Mouse (Mus musculus) kidney, postnatal 10 days (tissue): ENCODE measurements around the gene Gm44790.
"Not testable (repeated sequence)": the region's sequence is repeated elsewhere in the genome, so short reads cannot be mapped to it uniquely, and the experiment has no call there.

Experiments used
- DNase-seq: peaks from one replicate; pipeline ENCODE4 v3.0.0; 2021; ENCODE audit warnings: mixed read lengths

Gene Gm44790

DNA sequence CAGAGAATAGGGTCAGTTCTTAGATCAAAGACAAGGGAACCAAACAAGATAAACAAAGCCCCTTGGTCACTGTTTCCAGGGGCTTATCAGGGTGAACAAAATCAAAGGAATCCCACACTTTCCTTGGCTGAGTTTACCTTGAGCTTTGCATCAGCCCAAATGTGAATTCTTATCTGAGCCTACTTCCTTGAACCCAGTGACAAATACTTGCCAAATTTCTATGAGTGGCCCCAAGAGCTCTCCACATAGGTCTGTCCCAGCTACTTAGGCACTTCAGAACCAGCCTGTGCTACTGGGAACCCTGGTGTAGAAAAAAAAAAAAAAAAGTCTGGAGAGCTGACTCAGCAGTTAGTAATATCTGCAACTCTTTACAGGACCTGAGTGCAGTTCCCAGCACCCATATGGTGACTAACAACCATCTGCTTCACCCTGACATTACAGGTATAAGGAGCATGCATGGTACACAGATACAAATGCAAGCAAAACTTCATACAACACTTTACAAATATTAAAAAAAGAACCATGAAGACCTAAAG is 48.3 kb downstream of the Gm44790 start:
- DNase-seq: no peak

- DNase-seq: peak; percentile 37
Observed at GRCm38 (mm10) chr6:86475462-86476167, 49.2 kb downstream of the Gm44790 start.

DNA sequence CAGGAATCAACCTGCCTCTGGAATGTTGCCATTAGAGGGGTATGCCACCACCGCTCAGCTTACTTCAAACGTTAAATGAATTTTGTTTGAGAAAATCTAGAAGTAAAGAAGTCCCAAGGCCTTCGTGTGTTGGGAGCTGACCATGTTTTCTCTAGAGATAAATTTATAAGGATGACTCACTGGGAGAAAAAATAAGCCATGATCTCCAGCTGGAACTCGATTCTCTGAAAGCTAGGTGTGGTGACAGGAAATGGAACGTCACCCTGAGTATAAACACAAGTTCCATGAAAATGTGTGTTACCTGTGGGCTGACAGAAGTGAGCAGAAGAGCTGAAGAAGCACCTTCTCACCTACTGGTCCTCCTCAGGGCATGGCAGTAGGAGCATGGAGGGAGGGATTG is 50.5 kb downstream of the Gm44790 start:
- DNase-seq: no peak

DNA sequence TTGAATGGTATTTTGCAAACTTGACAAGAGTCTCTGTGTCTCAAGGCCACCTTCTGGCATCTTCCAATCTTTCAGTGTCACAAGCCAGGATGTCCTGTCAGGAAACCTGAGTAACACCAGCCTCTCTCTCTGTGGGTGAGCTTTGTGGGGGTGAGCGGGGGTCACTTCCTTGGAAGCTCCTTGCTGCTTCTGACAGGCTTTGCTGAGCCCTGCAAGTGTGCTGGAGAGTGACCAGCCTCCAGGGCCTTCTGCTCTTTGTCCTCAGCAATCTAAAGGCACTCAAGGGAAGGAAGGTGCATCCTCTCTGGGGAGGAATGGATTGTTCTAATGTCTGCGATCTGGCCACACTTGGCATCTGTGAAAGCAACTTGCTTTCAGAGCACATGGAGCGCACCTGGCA is 52.9 kb downstream of the Gm44790 start:
- DNase-seq: peak; percentile 80

- DNase-seq: no peak
Observed at GRCm38 (mm10) chr6:86479816-86480188, 53.3 kb downstream of the Gm44790 start.

DNA sequence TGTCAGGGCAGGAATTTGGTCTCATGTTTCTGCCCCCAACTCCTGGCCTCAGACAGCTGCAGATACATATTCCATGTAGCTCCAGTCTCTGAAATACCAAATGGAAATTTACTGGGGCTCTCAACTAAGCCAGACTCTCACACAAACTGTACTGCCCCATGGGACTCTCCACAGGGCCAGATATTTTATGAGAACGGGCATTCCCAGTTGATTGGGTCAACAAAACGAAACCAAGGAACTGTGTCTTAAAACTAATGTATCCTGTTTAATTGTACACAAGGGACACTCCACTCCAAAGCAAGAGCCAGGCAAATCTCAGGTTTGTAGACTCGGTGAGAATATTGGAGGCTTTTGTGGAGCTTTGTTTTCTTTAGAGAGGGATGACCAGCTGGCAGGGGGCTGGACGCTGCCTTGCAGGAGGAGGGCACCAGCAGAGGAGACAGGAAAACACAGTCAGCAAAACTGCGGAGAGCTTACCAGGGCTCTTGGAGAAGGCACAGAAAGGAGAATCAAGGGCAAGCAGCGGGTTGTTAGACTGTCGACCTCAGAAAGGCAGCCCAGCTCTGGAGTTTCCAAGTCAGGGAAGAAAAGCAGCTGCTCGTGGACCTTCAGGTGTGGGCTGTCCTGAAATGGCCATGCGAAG is 53.9 kb downstream of the Gm44790 start:
- DNase-seq: peak; percentile 76

DNA sequence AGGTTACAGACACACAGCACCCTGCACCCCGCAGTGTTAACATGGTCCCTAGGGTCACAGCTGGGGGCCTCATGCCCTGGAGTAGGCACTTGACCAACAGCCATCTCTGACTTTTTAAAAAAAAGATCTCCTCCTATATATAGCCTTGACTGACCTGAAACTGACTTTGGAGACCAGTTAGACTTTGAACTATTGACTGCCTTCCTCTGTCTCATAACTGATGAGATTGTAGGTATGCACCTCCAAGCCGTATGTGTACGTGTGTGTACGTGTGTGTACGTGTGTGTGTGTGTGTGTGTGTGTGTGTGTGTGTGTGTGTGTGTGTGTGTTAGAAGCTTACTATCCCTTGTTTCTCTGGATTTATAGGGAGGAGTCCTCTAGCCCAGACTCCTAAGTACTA is 55.4 kb downstream of the Gm44790 start:
- DNase-seq: no peak

DNA sequence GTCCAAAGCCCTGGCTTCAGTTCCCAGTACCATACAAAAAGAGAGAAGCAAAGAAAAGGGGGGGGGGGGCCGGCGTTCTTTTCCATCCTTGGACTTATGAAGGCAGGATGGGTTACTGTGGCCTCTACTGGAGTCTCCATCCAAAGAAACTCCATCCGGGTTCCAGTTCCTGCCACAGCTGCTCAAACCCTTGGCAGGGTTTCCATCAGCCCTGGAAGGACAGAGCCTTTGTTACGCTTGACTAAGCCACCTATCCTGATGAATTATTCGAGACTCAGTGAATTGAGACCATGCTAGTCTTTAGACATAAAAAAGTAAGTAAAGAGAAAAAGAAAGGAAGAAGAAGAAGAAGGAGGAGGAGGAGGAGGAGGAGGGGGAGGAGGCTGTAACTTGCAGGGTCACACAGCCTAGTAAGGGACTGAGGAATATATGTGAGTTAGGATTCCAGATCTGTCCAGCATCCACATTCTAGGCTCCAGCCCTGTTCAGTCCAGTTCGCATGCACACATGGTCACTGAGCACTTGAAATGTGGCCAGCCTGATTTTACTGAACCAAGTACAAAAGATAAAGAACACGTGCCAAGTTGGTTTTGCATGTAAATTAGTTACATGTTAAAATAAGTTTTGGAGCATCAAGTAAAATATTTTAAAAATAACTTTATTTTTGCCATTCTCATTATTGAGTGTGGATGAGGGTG is 59.6 kb downstream of the Gm44790 start:
- peak; percentile 53 for DNase-seq

GRCm38 (mm10) chr6:86487358-86488148 is 61.1 kb downstream of the Gm44790 start:
- DNase-seq: peak; percentile 87

- peak; percentile 40 for DNase-seq
Observed at GRCm38 (mm10) chr6:86488149-86488485, 61.7 kb downstream of the Gm44790 start.

DNA sequence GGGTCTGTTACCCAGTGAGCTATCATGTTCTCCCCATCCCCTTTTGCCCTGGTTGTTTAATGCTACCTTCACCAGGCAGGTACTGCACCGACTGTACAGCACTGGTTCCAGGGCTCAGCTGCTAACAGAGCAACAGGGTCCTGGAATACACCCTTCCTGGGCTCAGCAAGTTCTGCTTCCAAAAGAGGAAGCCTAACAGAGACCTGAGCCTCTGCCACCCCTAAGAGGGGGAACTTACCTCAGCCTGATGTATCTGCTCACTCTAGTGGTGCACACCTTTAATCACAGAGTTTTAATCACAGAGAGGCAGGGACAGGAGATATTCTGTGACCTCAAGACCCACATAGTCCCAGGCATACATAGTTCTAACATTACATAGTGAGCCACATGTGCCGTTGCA is 63.5 kb downstream of the Gm44790 start:
- DNase-seq: no peak

GRCm38 (mm10) chr6:86490413-86490812 is 64.0 kb downstream of the Gm44790 start:
- DNase-seq: not testable (repeated sequence)

DNA sequence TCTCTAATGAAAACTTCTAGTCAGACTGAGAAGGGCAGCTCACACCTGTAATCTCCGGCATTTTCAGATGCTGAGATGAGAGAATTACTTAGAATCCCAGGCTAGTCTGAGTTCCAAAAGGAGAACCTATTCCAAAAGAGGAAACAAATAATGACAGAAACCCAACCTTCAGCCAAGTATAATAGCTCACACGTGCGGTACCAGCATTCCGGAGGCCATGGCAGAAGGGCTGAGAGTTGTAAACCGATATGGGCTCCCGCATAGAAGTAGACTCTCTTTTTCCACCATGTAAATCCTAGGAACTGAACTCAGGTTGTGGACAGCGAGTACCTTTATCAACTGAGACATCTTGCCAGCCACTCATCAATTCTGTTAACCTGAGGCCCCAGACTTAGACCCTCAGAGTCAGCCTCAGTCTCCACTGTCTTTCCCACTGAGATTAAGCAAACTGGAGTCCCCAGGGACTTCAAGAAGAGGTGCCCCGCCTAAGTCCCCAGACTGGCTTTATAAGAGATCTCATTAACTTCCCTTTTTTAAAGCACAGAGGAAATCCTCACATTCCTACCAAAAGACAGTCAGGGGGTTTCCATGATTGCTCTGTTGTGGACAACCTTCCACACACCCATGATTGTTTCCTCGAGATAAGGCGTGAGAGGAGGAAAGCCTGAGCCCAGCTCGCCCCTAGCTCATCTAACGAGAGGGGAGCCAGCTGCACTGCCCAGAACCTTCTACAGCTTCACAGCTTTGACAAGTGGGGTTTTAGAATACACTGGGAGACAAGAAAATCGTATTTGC is 67.2 kb downstream of the Gm44790 start:
- DNase-seq: no peak

- no peak for DNase-seq
Observed at GRCm38 (mm10) chr6:86494767-86495166, 68.3 kb downstream of the Gm44790 start.
